Mouse (Mus musculus) mouse embryonic stem cell (cell line): ENCODE results near the gene Zfp618.

ENCODE experiments used
- in situ Hi-C, 2 experiments: fragments of 300-500 bp; cut with MboI; formaldehyde crosslinking; loops; 1 replicate in 1 of 2; 3 replicates in 1 of 2; pipeline ENCODE4 v1.14.3; 2019 to 2020; ENCODE audit warnings: low sequenced_read_pairs in 2 of 2, low pct_unique_long_range_greater_than_20kb in 1 of 2, mixed read lengths in 1 of 2; ENCODE audit not compliant: unreplicated experiment in 1 of 2

The Zfp618 gene

GRCm38 (mm10) chr4:62965497-62966302 lies at the start of gene Zfp618:
Gene Zfp618, plus strand, starts transcription at chr4:62965573.
- in situ Hi-C loops = no loop called here

- in situ Hi-C loops = no loop called here
Measured at GRCm38 (mm10) chr4:62917056-62917455, 48.3 kb upstream of the Zfp618 start.

GRCm38 (mm10) chr4:62933798-62934197 lies 31.6 kb upstream of the Zfp618 start:
- in situ Hi-C loops = no loop called here

GRCm38 (mm10) chr4:62935589-62936218 lies 29.7 kb upstream of the Zfp618 start:
- in situ Hi-C loops = no loop called here

GRCm38 (mm10) chr4:62941961-62942892 lies 23.1 kb upstream of the Zfp618 start:
- in situ Hi-C loops = no loop called here

- in situ Hi-C loops = no loop called here
Measured at GRCm38 (mm10) chr4:62944326-62944879, 21.0 kb upstream of the Zfp618 start.

GRCm38 (mm10) chr4:62963806-62964205 lies 1.6 kb upstream of the Zfp618 start:
- in situ Hi-C loops = no loop called here

GRCm38 (mm10) chr4:62964844-62965496 lies 403 bp upstream of the Zfp618 start:
- in situ Hi-C loops = no loop called here

- in situ Hi-C loops = no loop called here
Measured at GRCm38 (mm10) chr4:62969526-62969925, 4.2 kb downstream of the Zfp618 start.

GRCm38 (mm10) chr4:62971991-62972390 lies 6.6 kb downstream of the Zfp618 start:
- in situ Hi-C loops = no loop called here

GRCm38 (mm10) chr4:62973086-62973485 lies 7.7 kb downstream of the Zfp618 start:
- in situ Hi-C loops = no loop called here

- in situ Hi-C loops = no loop called here
Measured at GRCm38 (mm10) chr4:62974901-62975300, 9.5 kb downstream of the Zfp618 start.

GRCm38 (mm10) chr4:62975541-62975940 lies 10.2 kb downstream of the Zfp618 start:
- in situ Hi-C loops = no loop called here

GRCm38 (mm10) chr4:62977454-62977853 lies 12.1 kb downstream of the Zfp618 start:
- in situ Hi-C loops = no loop called here

- in situ Hi-C loops = no loop called here
Measured at GRCm38 (mm10) chr4:62978501-62978911, 13.1 kb downstream of the Zfp618 start.

GRCm38 (mm10) chr4:62981572-62981971 lies 16.2 kb downstream of the Zfp618 start:
- in situ Hi-C loops = no loop called here

GRCm38 (mm10) chr4:62983556-62983955 lies 18.2 kb downstream of the Zfp618 start:
- in situ Hi-C loops = no loop called here

GRCm38 (mm10) chr4:62991336-62991735 lies 26.0 kb downstream of the Zfp618 start:
- in situ Hi-C loops = no loop called here
